18 mouse cellular contexts compared by ENCODE assay signal in genomic region chr11:63018083-63018622, GRCm38 (mm10). TPM values are rescaled to one million over a fixed set of nuclear protein-coding genes. Genes with fewer than 3 reads are reported as not detected.
A peak's percentile ranks its signal among the peaks of the same experiment; 100 is the strongest.
DNase-seq lines count a peak whose midpoint lies in the region; ATAC-seq lines count a peak whose summit lies in the region.
"Had no signal": no experiment of that assay in that cellular context is flagged by ENCODE, and none has a peak within 500 bp of the region (broad histone marks: within the 10 kb centered on the region; RNA-seq: fewer than 3 reads in every experiment).

No protein-coding gene starts in this region.

- peak; percentile 60 to 76 for DNase-seq in cerebellum, postnatal 14 days
- DNase-seq in cerebellum, adult 8-10 months: no peak
- peak; percentile 30 for DNase-seq in heart, postnatal 4 days
- no peak for DNase-seq in heart, adult 8-10 months (ENCODE audit: low spot score)
- no peak for DNase-seq in midbrain, embryonic 11.5 days (ENCODE audit: low spot score, missing footprints)
- DNase-seq in limb, embryonic 10.5 days (ENCODE audit: low spot score): no peak
- DNase-seq in liver: no peak
- DNase-seq: adrenal gland, postnatal 36 days; layer of hippocampus, adult 9-11 months; liver, postnatal 0 days had no signal

- H3K4me2 ChIP-seq in midbrain, embryonic 15.5 days: no peak overlapping the region
- no peak overlapping the region for H3K4me2 ChIP-seq in midbrain, embryonic 11.5 days
- H3K4me2 ChIP-seq: embryonic facial prominence, embryonic 12.5 days; forebrain, embryonic 13.5 days; neural tube, embryonic 15.5 days had no signal

- no peak overlapping the region for H3K4me3 ChIP-seq in midbrain, embryonic 15.5 days
- no peak overlapping the region for H3K4me3 ChIP-seq in midbrain, embryonic 11.5 days (ENCODE audit: low read depth, low read length)
- no peak overlapping the region for H3K4me3 ChIP-seq in limb, embryonic 10.5 days
- H3K4me3 ChIP-seq: embryonic facial prominence, embryonic 12.5 days; forebrain, embryonic 13.5 days; neural tube, embryonic 15.5 days had no signal

- H3K9me3 ChIP-seq in midbrain, embryonic 15.5 days: no peaks in the 10 kb centered on the region
- no peaks in the 10 kb centered on the region for H3K9me3 ChIP-seq in midbrain, embryonic 11.5 days (ENCODE audit: control insufficient read depth, low read length)
- H3K9me3 ChIP-seq in limb, embryonic 10.5 days (replicated peaks): no peaks in the 10 kb centered on the region
- H3K9me3 ChIP-seq: embryonic facial prominence, embryonic 12.5 days; forebrain, embryonic 13.5 days; G1E; neural tube, embryonic 15.5 days had no signal

- no peak overlapping the region for H3K9ac ChIP-seq in midbrain, embryonic 15.5 days
- no peak overlapping the region for H3K9ac ChIP-seq in midbrain, embryonic 11.5 days (ENCODE audit: low read length)
- H3K9ac ChIP-seq: embryonic facial prominence, embryonic 12.5 days; forebrain, embryonic 13.5 days; liver, postnatal 0 days; neural tube, embryonic 15.5 days had no signal

- H3K27me3 ChIP-seq in midbrain, embryonic 15.5 days (replicated peaks): no peaks in the 10 kb centered on the region
- no peaks in the 10 kb centered on the region for H3K27me3 ChIP-seq in midbrain, embryonic 11.5 days (ENCODE audit: control insufficient read depth, insufficient read depth, low read length)
- H3K27me3 ChIP-seq in limb, embryonic 10.5 days (ENCODE audit: low read depth, poor library complexity, severe bottlenecking): no peaks in the 10 kb centered on the region
- H3K27me3 ChIP-seq: embryonic facial prominence, embryonic 12.5 days; forebrain, embryonic 13.5 days; neural tube, embryonic 15.5 days had no signal

- 0 out of 2 replicates have a peak overlapping the region, but pooled peaks have one; percentile 27 for H3K27ac ChIP-seq in midbrain, embryonic 15.5 days
- no peak overlapping the region for H3K27ac ChIP-seq in midbrain, embryonic 11.5 days (ENCODE audit: low read depth, low read length)
- peak overlapping the region; percentile 66 for H3K27ac ChIP-seq in limb, embryonic 10.5 days
- H3K27ac ChIP-seq: embryonic facial prominence, embryonic 12.5 days; forebrain, embryonic 13.5 days; neural tube, embryonic 15.5 days had no signal

- H3K36me3 ChIP-seq in midbrain, embryonic 15.5 days (replicated peaks): no peaks in the 10 kb centered on the region
- no peaks in the 10 kb centered on the region for H3K36me3 ChIP-seq in midbrain, embryonic 11.5 days (ENCODE audit: control insufficient read depth, insufficient read depth, low read length)
- no peaks in the 10 kb centered on the region for H3K36me3 ChIP-seq in limb, embryonic 10.5 days
- H3K36me3 ChIP-seq: embryonic facial prominence, embryonic 12.5 days; G1E; neural tube, embryonic 15.5 days had no signal

- 76% methylated on average over 6 of the region's 6 CpGs for WGBS in midbrain, embryonic 15.5 days
- WGBS in midbrain, embryonic 11.5 days: 86% methylated on average over 6 of the region's 6 CpGs
- WGBS in limb, embryonic 10.5 days: 86% methylated on average over 6 of the region's 6 CpGs

- ATAC-seq in midbrain, embryonic 15.5 days (replicated peaks): no peak
- no peak for ATAC-seq in midbrain, embryonic 11.5 days (ENCODE audit: low FRiP score)
- ATAC-seq: liver, postnatal 0 days had no signal

- peaks cover 13% of the 10 kb centered on the region; the same call in 1 of the 2 replicates for H3K4me1 ChIP-seq in midbrain, embryonic 15.5 days
- no peaks in the 10 kb centered on the region; the same call in 1 of the 2 replicates for H3K4me1 ChIP-seq in midbrain, embryonic 11.5 days (ENCODE audit: control insufficient read depth, insufficient read depth, low read length)
- peaks cover 51% of the 10 kb centered on the region for H3K4me1 ChIP-seq in limb, embryonic 10.5 days

RNA-seq across cellular contexts. Expression of gene Tekt3, which starts 43.3 kb away (rescaled TPM):
- total RNA-seq in heart, postnatal 4 days (2021): not detected
- total RNA-seq in heart, adult 8-10 months (2022): not detected
- not detected in 2 replicates for polyA plus RNA-seq in midbrain, embryonic 15.5 days (2015; fragmentation: Nextera tagmentation; extraction: Ambion mirVana)
- polyA plus RNA-seq in midbrain, embryonic 11.5 days (2014; fragmentation: Nextera tagmentation; extraction: Ambion mirVana): not detected in 2 replicates
- not detected in 2 replicates for polyA plus RNA-seq in limb, embryonic 10.5 days (2016; fragmentation: Nextera tagmentation; extraction: Ambion mirVana)
- total RNA-seq: adrenal gland, postnatal 36 days had no signal
- polyA plus RNA-seq: C2C12; forebrain, embryonic 13.5 days; G1E; kidney, embryonic 14.5 days; limb, embryonic 11.5 days; liver, postnatal 0 days; neural tube, embryonic 15.5 days had no signal

Comparison
In these comparisons a context has a peak if more than half of its experiments do, and no peak if none do; other contexts are left out.
1. DNase-seq: peak in cerebellum, postnatal 14 days (2 of 2) and heart, postnatal 4 days (single experiment); none in cerebellum, adult 8-10 months (single experiment), heart, adult 8-10 months (single experiment), midbrain, embryonic 11.5 days (single experiment), limb, embryonic 10.5 days (single experiment) and liver (single experiment).